Mouse (Mus musculus): ENCODE data around the gene Fam216b. TPM values are rescaled to one million over a fixed set of nuclear protein-coding genes. Genes with fewer than 3 reads are reported as not detected.

The Fam216b gene
- polyA plus RNA-seq, 1 experiment from 2014 or later: not detected

- no peak for ATAC-seq (ENCODE audit: low FRiP score, low TSS enrichment)
- WGBS: 65% methylated on average over 4 of the region's 4 CpGs
Observed at GRCm38 (mm10) chr14:78109419-78109818, 20.6 kb upstream of the Fam216b start.

GRCm38 (mm10) chr14:78108388-78108787 lies 19.6 kb upstream of the Fam216b start:
- Histone ChIP-seq H3K36me3 (ENCODE audit: control insufficient read depth, insufficient read depth, low read length) (no peaks in the 10 kb centered on the region), H3K27ac (ENCODE audit: low read depth, low read length) (no peak overlapping the region), H3K4me2 (replicated peaks; ENCODE audit: low read depth, low read length) (no peak overlapping the region), H3K4me1 (ENCODE audit: control insufficient read depth, insufficient read depth, low read length) (no peaks in the 10 kb centered on the region), H3K9ac (ENCODE audit: low read depth, low read length) (no peak overlapping the region), H3K27me3 (ENCODE audit: control insufficient read depth, insufficient read depth, low read length) (no peaks in the 10 kb centered on the region), H3K9me3 (ENCODE audit: control insufficient read depth, low read length) (no peaks in the 10 kb centered on the region), H3K4me3 (ENCODE audit: low read length) (no peak overlapping the region)
- 80% methylated on average over 3 of the region's 3 CpGs for WGBS
- no peak for ATAC-seq (ENCODE audit: low FRiP score, low TSS enrichment)

More at GRCm38 (mm10) chr14:78109419-78109818, 20.6 kb upstream of the Fam216b start:
- Histone ChIP-seq H3K4me1 (ENCODE audit: control insufficient read depth, insufficient read depth, low read length) (no peaks in the 10 kb centered on the region), H3K4me2 (replicated peaks; ENCODE audit: low read depth, low read length) (no peak overlapping the region), H3K4me3 (ENCODE audit: low read length) (no peak overlapping the region), H3K36me3 (ENCODE audit: control insufficient read depth, insufficient read depth, low read length) (no peaks in the 10 kb centered on the region), H3K9me3 (ENCODE audit: control insufficient read depth, low read length) (no peaks in the 10 kb centered on the region), H3K27me3 (ENCODE audit: control insufficient read depth, insufficient read depth, low read length) (no peaks in the 10 kb centered on the region), H3K27ac (ENCODE audit: low read depth, low read length) (no peak overlapping the region), H3K9ac (ENCODE audit: low read depth, low read length) (no peak overlapping the region)

GRCm38 (mm10) chr14:78089591-78089990 lies 784 bp upstream of the Fam216b start:
- H3K4me3 ChIP-seq (ENCODE audit: low read length): no peak overlapping the region
- no peak overlapping the region for H3K4me2 ChIP-seq (replicated peaks; ENCODE audit: low read depth, low read length)
- 92% methylated on average over 4 of the region's 4 CpGs for WGBS
- no peaks in the 10 kb centered on the region for H3K9me3 ChIP-seq (ENCODE audit: control insufficient read depth, low read length)
- no peak overlapping the region for H3K9ac ChIP-seq (ENCODE audit: low read depth, low read length)
- no peak for ATAC-seq (ENCODE audit: low FRiP score, low TSS enrichment)
- H3K27ac ChIP-seq (ENCODE audit: low read depth, low read length): no peak overlapping the region
- H3K36me3 ChIP-seq (ENCODE audit: control insufficient read depth, insufficient read depth, low read length): no peaks in the 10 kb centered on the region
- no peaks in the 10 kb centered on the region for H3K27me3 ChIP-seq (ENCODE audit: control insufficient read depth, insufficient read depth, low read length)
- H3K4me1 ChIP-seq (ENCODE audit: control insufficient read depth, insufficient read depth, low read length): no peaks in the 10 kb centered on the region

- no peak overlapping the region for H3K27ac ChIP-seq (ENCODE audit: low read depth, low read length)
- no peaks in the 10 kb centered on the region for H3K36me3 ChIP-seq (ENCODE audit: control insufficient read depth, insufficient read depth, low read length)
- WGBS: 73% methylated on average over 5 of the region's 5 CpGs
- no peak overlapping the region for H3K4me2 ChIP-seq (replicated peaks; ENCODE audit: low read depth, low read length)
- H3K4me1 ChIP-seq (ENCODE audit: control insufficient read depth, insufficient read depth, low read length): no peaks in the 10 kb centered on the region
- no peak overlapping the region for H3K4me3 ChIP-seq (ENCODE audit: low read length)
- ATAC-seq (ENCODE audit: low FRiP score, low TSS enrichment): no peak
- no peaks in the 10 kb centered on the region for H3K9me3 ChIP-seq (ENCODE audit: control insufficient read depth, low read length)
- H3K9ac ChIP-seq (ENCODE audit: low read depth, low read length): no peak overlapping the region
- H3K27me3 ChIP-seq (ENCODE audit: control insufficient read depth, insufficient read depth, low read length): no peaks in the 10 kb centered on the region
Observed at GRCm38 (mm10) chr14:78083465-78083864, 5.3 kb downstream of the Fam216b start.

GRCm38 (mm10) chr14:78077508-78077907 lies 11.3 kb downstream of the Fam216b start:
- no peak overlapping the region for H3K4me3 ChIP-seq (ENCODE audit: low read length)
- H3K9me3 ChIP-seq (ENCODE audit: control insufficient read depth, low read length): no peaks in the 10 kb centered on the region
- H3K27me3 ChIP-seq (ENCODE audit: control insufficient read depth, insufficient read depth, low read length): no peaks in the 10 kb centered on the region
- H3K27ac ChIP-seq (ENCODE audit: low read depth, low read length): no peak overlapping the region
- no peaks in the 10 kb centered on the region for H3K4me1 ChIP-seq (ENCODE audit: control insufficient read depth, insufficient read depth, low read length)
- WGBS: 55% methylated on average over 2 of the region's 2 CpGs
- no peak overlapping the region for H3K9ac ChIP-seq (ENCODE audit: low read depth, low read length)
- ATAC-seq (ENCODE audit: low FRiP score, low TSS enrichment): no peak
- no peaks in the 10 kb centered on the region for H3K36me3 ChIP-seq (ENCODE audit: control insufficient read depth, insufficient read depth, low read length)
- H3K4me2 ChIP-seq (replicated peaks; ENCODE audit: low read depth, low read length): no peak overlapping the region

GRCm38 (mm10) chr14:78065938-78066710 lies 22.7 kb downstream of the Fam216b start:
- Histone ChIP-seq H3K27me3 (ENCODE audit: control insufficient read depth, insufficient read depth, low read length) (no peaks in the 10 kb centered on the region), H3K9ac (ENCODE audit: low read depth, low read length) (no peak overlapping the region), H3K27ac (ENCODE audit: low read depth, low read length) (no peak overlapping the region), H3K9me3 (ENCODE audit: control insufficient read depth, low read length) (no peaks in the 10 kb centered on the region), H3K4me1 (ENCODE audit: control insufficient read depth, insufficient read depth, low read length) (0 out of 2 replicates have a peak, but pooled peaks cover 3% of the 10 kb centered on the region), H3K4me2 (replicated peaks; ENCODE audit: low read depth, low read length) (no peak overlapping the region), H3K36me3 (ENCODE audit: control insufficient read depth, insufficient read depth, low read length) (no peaks in the 10 kb centered on the region), H3K4me3 (ENCODE audit: low read length) (no peak overlapping the region)
- 93% methylated on average over 9 of the region's 9 CpGs for WGBS
- no peak for ATAC-seq (ENCODE audit: low FRiP score, low TSS enrichment)

GRCm38 (mm10) chr14:78062484-78062883 lies 26.3 kb downstream of the Fam216b start:
- no peak overlapping the region for H3K9ac ChIP-seq (ENCODE audit: low read depth, low read length)
- no peak overlapping the region for H3K27ac ChIP-seq (ENCODE audit: low read depth, low read length)
- no peaks in the 10 kb centered on the region for H3K9me3 ChIP-seq (ENCODE audit: control insufficient read depth, low read length)
- H3K4me1 ChIP-seq (ENCODE audit: control insufficient read depth, insufficient read depth, low read length): peaks cover 8% of the 10 kb centered on the region
- H3K4me2 ChIP-seq (replicated peaks; ENCODE audit: low read depth, low read length): no peak overlapping the region
- peak; percentile 74 for ATAC-seq (ENCODE audit: low FRiP score, low TSS enrichment)
- 41% methylated on average over 11 of the region's 11 CpGs for WGBS
- no peaks in the 10 kb centered on the region for H3K36me3 ChIP-seq (ENCODE audit: control insufficient read depth, insufficient read depth, low read length)
- no peaks in the 10 kb centered on the region for H3K27me3 ChIP-seq (ENCODE audit: control insufficient read depth, insufficient read depth, low read length)
- H3K4me3 ChIP-seq (ENCODE audit: low read length): no peak overlapping the region

GRCm38 (mm10) chr14:78060609-78060951 lies 28.2 kb downstream of the Fam216b start:
- no peak overlapping the region for H3K4me3 ChIP-seq (ENCODE audit: low read length)
- peaks cover 8% of the 10 kb centered on the region for H3K4me1 ChIP-seq (ENCODE audit: control insufficient read depth, insufficient read depth, low read length)
- no peak overlapping the region for H3K27ac ChIP-seq (ENCODE audit: low read depth, low read length)
- H3K36me3 ChIP-seq (ENCODE audit: control insufficient read depth, insufficient read depth, low read length): no peaks in the 10 kb centered on the region
- H3K9me3 ChIP-seq (ENCODE audit: control insufficient read depth, low read length): no peaks in the 10 kb centered on the region
- no peaks in the 10 kb centered on the region for H3K27me3 ChIP-seq (ENCODE audit: control insufficient read depth, insufficient read depth, low read length)
- ATAC-seq (ENCODE audit: low FRiP score, low TSS enrichment): peak; percentile 65
- H3K9ac ChIP-seq (ENCODE audit: low read depth, low read length): no peak overlapping the region
- 36% methylated on average over 6 of the region's 6 CpGs for WGBS
- peak overlapping the region; percentile 21; the same call in 1 of the 2 replicates for H3K4me2 ChIP-seq (replicated peaks; ENCODE audit: low read depth, low read length)

- Histone ChIP-seq H3K9ac (ENCODE audit: low read depth, low read length) (no peak overlapping the region), H3K4me1 (ENCODE audit: control insufficient read depth, insufficient read depth, low read length) (peaks cover 8% of the 10 kb centered on the region), H3K36me3 (ENCODE audit: control insufficient read depth, insufficient read depth, low read length) (no peaks in the 10 kb centered on the region), H3K27me3 (ENCODE audit: control insufficient read depth, insufficient read depth, low read length) (no peaks in the 10 kb centered on the region), H3K4me2 (replicated peaks; ENCODE audit: low read depth, low read length) (peak overlapping the region; percentile 21), H3K27ac (ENCODE audit: low read depth, low read length) (no peak overlapping the region), H3K4me3 (ENCODE audit: low read length) (no peak overlapping the region), H3K9me3 (ENCODE audit: control insufficient read depth, low read length) (no peaks in the 10 kb centered on the region)
- peak; percentile 71 for ATAC-seq (ENCODE audit: low FRiP score, low TSS enrichment)
- 20% methylated on average over 9 of the region's 9 CpGs for WGBS
Observed at GRCm38 (mm10) chr14:78059878-78060608, 28.8 kb downstream of the Fam216b start.

Measured in kidney, embryonic 14.5 days (tissue).